Mouse (Mus musculus): Measurements from ENCODE around the gene Zfp711. TPM values are rescaled to one million over a fixed set of nuclear protein-coding genes. Genes with fewer than 3 reads are reported as not detected.

Zfp711 gene
- polyA plus RNA-seq (2014; fragmentation: Illumina TruSeq; extraction: RNeasy Lipid Tissue Mini Kit (QIAGEN cat#74804)): 44.2 TPM

GRCm38 (mm10) chrX:112600511-112601305 lies at the start of gene Zfp711:
Gene Zfp711 (plus strand): TSS chrX:112600526.

Other genes with a start within 250 kb of the Zfp711 start
- not detected for gene Satl1, start 193.7 kb upstream of the Zfp711 start, polyA plus RNA-seq (2014; fragmentation: Illumina TruSeq; extraction: RNeasy Lipid Tissue Mini Kit (QIAGEN cat#74804))
- gene 2010106E10Rik, start 105.3 kb upstream of the Zfp711 start, polyA plus RNA-seq (2014; fragmentation: Illumina TruSeq; extraction: RNeasy Lipid Tissue Mini Kit (QIAGEN cat#74804)): not detected
- 2.4 TPM for gene Pof1b, start 98.1 kb downstream of the Zfp711 start, polyA plus RNA-seq (2014; fragmentation: Illumina TruSeq; extraction: RNeasy Lipid Tissue Mini Kit (QIAGEN cat#74804))